Mouse (Mus musculus) small intestine, adult 2 months (tissue): Measurements from ENCODE around the gene Pias3.

Source experiments
- CTCF ChIP-seq: fragments of 200-500 bp; IDR thresholded peaks from 2 replicates; pipeline ENCODE4 v1.5.1; 2012; ENCODE audit warnings: low read depth, mild to moderate bottlenecking, control low read depth, inconsistent platforms, low read length, moderate library complexity, mixed read lengths; ENCODE audit not compliant: insufficient replicate concordance, insufficient read length; ENCODE audit errors: extremely low read depth
- POLR2A ChIP-seq: fragments of 200-500 bp; IDR thresholded peaks from 2 replicates; pipeline ENCODE4 v1.6.1; 2012; ENCODE audit warnings: low read depth, mild to moderate bottlenecking, control low read depth, inconsistent platforms, low read length, moderate library complexity

DNA sequence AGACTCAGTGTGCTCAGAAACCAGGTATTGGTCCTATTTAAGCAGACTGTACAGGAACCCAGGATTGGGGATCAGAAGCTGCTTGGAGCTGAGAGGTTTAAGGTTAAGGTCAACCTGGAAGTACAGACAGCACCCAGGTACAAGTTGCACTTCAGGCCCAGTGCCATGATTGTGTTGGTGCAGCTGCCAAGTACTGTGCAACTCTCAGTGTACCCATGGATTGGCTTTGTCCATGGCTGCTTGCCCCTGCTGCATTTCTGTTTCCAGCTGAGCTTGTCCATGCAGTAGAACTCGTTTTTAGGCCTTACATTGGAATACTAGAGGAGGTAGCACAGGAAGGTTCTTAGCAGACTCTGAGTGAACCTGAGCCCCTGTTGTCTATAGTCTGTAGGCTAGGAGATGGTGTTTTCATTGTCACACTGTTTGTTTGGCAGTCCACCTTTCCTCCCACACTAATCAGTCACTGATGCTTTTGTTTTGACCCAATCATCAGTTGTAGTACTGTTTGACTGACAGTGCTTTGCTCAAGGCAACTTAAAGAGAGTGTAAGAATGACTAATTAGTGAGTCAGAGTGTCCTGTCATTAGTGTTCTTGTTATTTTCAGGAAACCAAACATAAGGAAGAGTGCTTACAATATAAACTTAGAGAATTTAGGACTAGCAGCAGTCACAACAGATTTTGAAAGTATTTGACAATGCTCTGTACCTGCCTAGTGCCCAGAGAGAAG lies 41.0 kb downstream of the Pias3 start:
- no peak for TF ChIP-seq CTCF
- TF ChIP-seq POLR2A, result no peak
